Mouse (Mus musculus) cerebellum, postnatal 36 days (tissue): ENCODE measurements at regions not wholly inside any gene's neighbourhood (a gene's known extent, or its start where the extent isn't known, plus 50 kb on each side); places are given as distances from the start of the nearest gene placed in this dataset.

Experiments
- DNase-seq, 2 experiments: peaks; one replicate each; pipeline ENCODE4 v3.0.0; 2021 to 2022; ENCODE audit warnings: mixed read lengths in 2 of 2

DNA sequence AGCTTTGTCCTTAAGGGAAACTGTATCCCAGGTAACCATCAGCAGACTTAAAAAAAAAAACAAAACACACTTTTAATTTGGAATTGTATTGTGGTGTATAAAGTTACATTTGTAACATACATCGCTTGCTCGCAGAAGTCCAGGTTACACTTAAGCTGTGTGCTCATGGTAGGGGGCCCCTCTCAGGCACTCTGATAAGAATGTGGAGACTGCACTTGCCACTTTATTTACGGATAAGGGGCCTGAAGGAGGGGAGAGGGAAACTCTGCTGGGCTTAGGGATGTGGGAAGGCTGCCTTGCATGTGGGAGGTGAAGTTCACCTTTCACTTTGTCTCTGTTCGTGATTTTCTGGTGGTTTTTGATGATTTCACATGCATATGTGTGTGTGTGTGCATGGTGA, 58.7 kb downstream of the Ccdc185 start:
- no peak for DNase-seq

DNA sequence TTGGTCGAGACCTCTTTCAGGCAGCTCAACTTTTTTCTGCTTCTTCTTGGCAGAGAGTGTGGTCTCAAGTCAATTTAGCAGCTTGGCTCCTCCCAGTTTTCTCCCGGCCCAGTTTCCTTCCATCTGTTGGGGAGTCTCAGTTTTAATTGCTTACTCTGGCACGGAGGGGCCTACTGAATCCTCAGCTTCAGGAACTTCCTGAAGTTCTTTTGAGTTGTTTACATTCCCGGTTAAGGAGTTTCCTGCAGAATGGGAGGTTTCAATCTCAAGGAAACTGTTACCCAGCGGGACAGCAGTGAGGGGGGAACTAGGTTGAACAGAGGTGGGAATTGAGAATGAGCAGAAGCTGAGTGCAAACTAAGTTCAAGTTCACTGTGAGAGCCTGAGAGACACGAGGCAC, 59.2 kb downstream of the Ccdc185 start:
- no peak for DNase-seq

DNA sequence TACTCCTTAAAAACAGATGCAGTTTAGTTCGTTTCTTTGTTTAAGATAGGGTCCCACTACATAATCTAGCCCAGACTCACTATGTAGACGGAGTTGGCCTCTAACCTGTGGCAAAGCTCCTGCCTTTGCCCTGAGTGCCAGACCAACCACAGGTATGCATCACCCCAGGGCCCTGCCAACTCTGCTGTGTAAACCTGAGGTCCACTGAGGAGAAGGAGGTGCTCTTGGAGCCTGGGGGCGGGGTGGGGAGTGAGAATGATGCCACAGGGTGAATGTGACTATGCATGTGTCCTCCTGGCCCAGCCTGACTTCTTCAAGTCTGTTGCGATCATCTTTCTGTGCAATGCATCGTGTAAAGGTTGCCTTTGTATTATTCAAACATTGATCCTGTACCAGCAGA, 61.8 kb downstream of the Ccdc185 start:
- no peak for DNase-seq

DNA sequence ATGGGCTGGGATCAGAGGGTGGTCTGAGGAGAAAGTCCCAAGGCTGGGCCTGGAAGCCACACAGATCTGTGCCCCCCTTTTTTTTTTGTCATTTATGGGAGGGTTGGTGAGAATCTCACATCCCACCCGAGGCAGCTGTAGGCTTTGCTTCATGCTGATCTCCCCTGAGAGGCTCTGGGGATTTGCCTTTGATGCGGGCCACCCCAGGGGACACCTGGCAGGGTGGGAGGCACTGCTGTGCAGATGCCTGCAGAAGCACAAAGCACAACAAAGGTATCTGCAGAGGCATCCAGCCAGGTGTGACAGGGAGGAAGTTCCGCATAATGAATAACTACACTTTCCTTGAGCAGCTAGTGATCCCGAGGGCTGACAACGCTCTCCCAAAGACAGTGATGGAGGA, 62.7 kb downstream of the Ccdc185 start:
- no peak for DNase-seq

DNA sequence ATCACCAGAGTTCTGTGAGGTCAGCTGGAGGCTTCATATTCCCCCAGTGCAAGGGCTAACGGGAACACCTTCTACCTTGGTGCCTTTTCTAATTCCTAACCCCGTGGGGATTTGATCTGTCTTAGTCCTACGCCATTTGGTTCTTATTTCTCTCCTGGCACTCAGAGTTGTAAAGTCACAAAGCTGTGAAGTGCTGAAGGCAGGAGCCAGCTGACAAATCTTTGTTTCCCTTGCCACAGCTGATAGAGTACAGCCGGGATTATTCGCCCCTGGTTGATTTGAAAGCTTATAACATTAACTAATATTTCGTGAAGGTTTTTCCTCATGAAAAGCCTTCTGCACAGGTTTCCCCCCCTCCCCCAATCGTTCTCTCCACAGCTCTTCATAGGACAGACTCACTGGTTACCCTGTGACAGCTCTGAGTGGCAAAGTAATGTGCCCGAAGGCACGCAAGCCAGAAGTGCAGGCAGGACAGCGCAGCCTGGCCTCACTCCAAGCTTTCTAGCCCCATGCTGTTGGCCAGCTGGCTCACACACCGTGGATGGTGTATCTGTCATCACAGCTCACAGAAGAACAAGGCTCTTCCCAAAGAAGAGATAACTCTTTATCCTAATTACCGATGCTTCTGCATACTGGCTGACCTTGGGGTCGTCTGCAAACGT, 66.3 kb downstream of the Ccdc185 start:
- peak; percentile 55 to 60 for DNase-seq
